Mouse (Mus musculus) c-Kit-positive CD71-positive TER-119-negative erythroid progenitor cells, embryonic 14.5 days (primary cell): ENCODE data around the gene Cdcp1.

ENCODE experiments used
- DNase-seq: peaks from one replicate; pipeline ENCODE4 v3.0.0-alpha.2; 2013; ENCODE audit warnings: low read depth

Gene Cdcp1

GRCm38 (mm10) chr9:123207895-123208294 is 7.9 kb downstream of the Cdcp1 start:
- DNase-seq, result no peak

- no peak for DNase-seq
These were observed 8.9 kb downstream of the Cdcp1 start for GRCm38 (mm10) chr9:123206948-123207347.

- DNase-seq, result no peak
These were observed 9.3 kb downstream of the Cdcp1 start for GRCm38 (mm10) chr9:123206526-123206925.

GRCm38 (mm10) chr9:123200116-123200515 is 15.7 kb downstream of the Cdcp1 start:
- no peak for DNase-seq

- DNase-seq, result no peak
These were observed 27.6 kb downstream of the Cdcp1 start for GRCm38 (mm10) chr9:123188271-123188670.

- no peak for DNase-seq
These were observed 28.2 kb downstream of the Cdcp1 start for GRCm38 (mm10) chr9:123187589-123187988.

- no peak for DNase-seq
These were observed 29.7 kb downstream of the Cdcp1 start for GRCm38 (mm10) chr9:123186151-123186550.

- DNase-seq, result no peak
These were observed 30.3 kb downstream of the Cdcp1 start for GRCm38 (mm10) chr9:123185546-123185945.

GRCm38 (mm10) chr9:123183226-123183625 is 32.6 kb downstream of the Cdcp1 start:
- DNase-seq, result no peak

- DNase-seq, result no peak
These were observed 35.8 kb downstream of the Cdcp1 start for GRCm38 (mm10) chr9:123180003-123180402.

- DNase-seq, result no peak
These were observed 38.3 kb downstream of the Cdcp1 start for GRCm38 (mm10) chr9:123177380-123178048.

- DNase-seq, result no peak
These were observed 41.5 kb downstream of the Cdcp1 start for GRCm38 (mm10) chr9:123174356-123174755.

GRCm38 (mm10) chr9:123173760-123174159 is 42.1 kb downstream of the Cdcp1 start:
- DNase-seq, result no peak

GRCm38 (mm10) chr9:123165781-123166443 is 49.9 kb downstream of the Cdcp1 start:
- no peak for DNase-seq

- no peak for DNase-seq
These were observed 52.7 kb downstream of the Cdcp1 start for GRCm38 (mm10) chr9:123162985-123163694.

- no peak for DNase-seq
These were observed 54.0 kb downstream of the Cdcp1 start for GRCm38 (mm10) chr9:123161792-123162191.

- peak; percentile 69 for DNase-seq
These were observed 56.5 kb downstream of the Cdcp1 start for GRCm38 (mm10) chr9:123159330-123159729.

- DNase-seq, result peak; percentile 56
These were observed 57.6 kb downstream of the Cdcp1 start for GRCm38 (mm10) chr9:123158125-123158836.

GRCm38 (mm10) chr9:123157699-123158098 is 58.1 kb downstream of the Cdcp1 start:
- DNase-seq, result no peak

- DNase-seq, result no peak
These were observed 58.9 kb downstream of the Cdcp1 start for GRCm38 (mm10) chr9:123156910-123157361.

GRCm38 (mm10) chr9:123153121-123153520 is 62.7 kb downstream of the Cdcp1 start:
- DNase-seq, result no peak

- no peak for DNase-seq
These were observed 63.8 kb downstream of the Cdcp1 start for GRCm38 (mm10) chr9:123152026-123152425.
